Mouse (Mus musculus): ENCODE results near the gene Hspb3. TPM values are rescaled to one million over a fixed set of nuclear protein-coding genes. Genes with fewer than 3 reads are reported as not detected.

Gene Hspb3
- polyA plus RNA-seq (2012; rRNA removed) = not detected in 2 replicates

DNA sequence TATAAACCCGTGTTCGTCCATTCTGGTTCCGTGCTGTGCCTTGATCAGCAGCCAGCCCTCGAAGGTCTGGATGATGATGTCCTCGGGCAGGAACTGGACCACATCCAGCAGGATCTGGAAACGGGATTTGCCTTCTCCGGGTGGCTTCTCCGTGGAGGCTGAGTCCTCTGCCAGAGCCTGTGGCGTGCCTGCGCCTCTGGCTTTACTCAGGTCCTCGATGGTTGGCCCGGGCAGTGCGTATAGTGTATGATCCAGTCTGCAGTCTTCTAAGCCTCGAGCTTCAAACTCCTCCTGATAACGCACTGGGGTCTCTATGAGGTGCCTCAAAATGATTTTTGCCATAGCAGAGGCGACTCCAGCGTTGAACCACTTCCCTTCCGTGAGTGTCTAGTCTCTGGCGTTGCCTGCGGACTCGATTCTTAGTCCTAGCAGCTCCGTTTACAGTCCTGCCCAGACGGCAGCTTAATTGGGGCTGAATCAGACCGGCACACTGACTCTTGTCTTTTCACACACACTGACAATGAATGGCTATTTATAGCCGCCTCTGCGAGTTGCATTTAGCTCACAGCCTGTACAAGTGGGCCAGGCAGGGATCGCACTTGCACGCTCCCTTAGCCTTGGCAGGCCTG lies at the start of gene Hspb3:
TSS of gene Hspb3 (minus strand) at position 526 of the 629 bp plus-strand sequence.

DNA sequence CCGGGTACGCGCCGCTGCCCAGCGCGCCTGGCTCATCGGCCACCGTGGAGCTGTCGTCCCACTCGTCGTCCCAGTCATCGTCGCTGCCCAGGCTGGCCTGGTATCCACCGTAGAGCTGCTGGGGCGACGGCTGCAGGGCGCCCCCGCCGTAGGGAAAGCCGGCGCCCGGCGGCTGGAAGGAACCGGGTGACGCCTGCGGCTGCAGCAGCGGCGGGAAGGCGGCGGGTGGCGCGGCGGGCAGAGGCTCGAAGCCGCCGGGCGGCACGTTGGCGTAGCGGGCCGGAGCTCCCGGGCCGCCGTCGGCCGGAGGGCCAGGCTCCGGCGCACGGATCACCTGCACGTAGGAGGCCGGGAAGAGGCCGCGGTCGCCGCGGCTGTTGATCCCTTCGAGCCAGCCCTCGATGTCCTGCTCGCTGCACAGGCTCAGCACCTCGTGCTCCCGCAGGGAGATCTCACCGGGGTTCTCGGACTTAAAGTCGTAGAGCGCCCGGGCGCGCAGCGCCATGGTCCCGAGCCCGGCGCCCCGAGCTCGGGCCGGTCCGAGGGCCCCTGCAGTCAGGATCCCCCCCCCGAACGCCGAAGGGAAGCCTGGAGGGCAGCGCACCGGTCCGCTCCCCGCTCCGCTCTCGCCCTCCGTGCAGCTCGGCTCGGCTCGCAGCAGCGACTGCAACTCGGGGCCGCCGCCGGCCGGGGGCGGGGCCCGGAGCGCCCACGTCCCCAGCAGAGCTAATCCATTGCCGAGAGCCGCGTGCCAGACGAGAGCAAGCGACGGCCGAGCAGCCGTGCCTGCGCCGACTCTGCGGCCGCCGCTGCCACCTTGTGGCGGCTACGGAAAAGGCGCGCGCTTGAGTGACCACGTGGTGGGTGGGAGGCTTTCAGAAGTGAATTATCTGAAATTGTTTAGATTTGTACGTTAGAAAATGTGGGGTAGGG lies 45.3 kb downstream of the Hspb3 start, which contains the start of gene Snx18:
TSS of gene Snx18 (minus strand) at position 674 of the 933 bp plus-strand sequence.

Other genes with a start within 250 kb of the Hspb3 start
- 54.6 and 73.7 TPM in 2 replicates for gene Snx18, start 45.1 kb downstream of the Hspb3 start, polyA plus RNA-seq (2012; rRNA removed)
- 3.2 and 4.5 TPM in 2 replicates for gene Arl15, start 130.8 kb upstream of the Hspb3 start, polyA plus RNA-seq (2012; rRNA removed)

All from ovary, adult 2 months (tissue).